Mouse (Mus musculus): ENCODE data around the gene Kl.

- TF ChIP-seq CTCF (IDR thresholded peaks at IDR 0.05; ENCODE audit: control insufficient read depth, insufficient read depth, insufficient replicate concordance, low read depth, low read length): no peak
- TF ChIP-seq POLR2A (IDR thresholded peaks at IDR 0.05; ENCODE audit: control insufficient read depth, low read depth, low read length): no peak
Measured at GRCm38 (mm10) chr5:151028906-151029305, 76.5 kb downstream of the Kl start.
